Mouse (Mus musculus): ENCODE measurements at regions not wholly inside any gene's neighbourhood (a gene's known extent, or its start where the extent isn't known, plus 50 kb on each side); places are given as distances from the start of the nearest gene placed in this dataset.

GRCm38 (mm10) chr17:70908328-70908727, 55.0 kb upstream of the Tgif1 start:
- TF ChIP-seq ZNF384 (IDR thresholded peaks at IDR 0.05; ENCODE audit: low read depth, low read length) (no peak), TBP (IDR thresholded peaks at IDR 0.05; ENCODE audit: low read depth, low read length) (no peak), CTCF (IDR thresholded peaks at IDR 0.05 in 2 of 3, conservative IDR thresholded peaks at IDR 0.05 in 1 of 3; ENCODE audit: control insufficient read depth in 1 of 3, insufficient read depth in 1 of 3, low read depth in 2 of 3, low read length in 3 of 3, poor library complexity in 1 of 3, severe bottlenecking in 1 of 3) (no peak), POLR2A (IDR thresholded peaks at IDR 0.05; ENCODE audit: control insufficient read depth in 1 of 2, insufficient read depth in 1 of 2, low read depth in 1 of 2, low read length in 2 of 2, poor library complexity in 1 of 2) (no peak), NELFE (IDR thresholded peaks at IDR 0.05; ENCODE audit: low read depth, low read length) (no peak), BHLHE40 (IDR thresholded peaks at IDR 0.05; ENCODE audit: borderline replicate concordance, low read depth, low read length) (no peak), GATA1 (IDR thresholded peaks at IDR 0.05; ENCODE audit: low read depth, low read length) (no peak), JUND (IDR thresholded peaks at IDR 0.05; ENCODE audit: low read depth, low read length) (no peak), MYC (IDR thresholded peaks at IDR 0.05; ENCODE audit: low read depth, low read length) (no peak), EP300 (IDR thresholded peaks at IDR 0.05; ENCODE audit: low read depth in 1 of 2, low read length in 2 of 2) (no peak), ELF1 (IDR thresholded peaks at IDR 0.05; ENCODE audit: low read depth, low read length) (no peak), UBTF (IDR thresholded peaks at IDR 0.05; ENCODE audit: borderline replicate concordance, insufficient read depth, low read depth, low read length) (no peak), GABPA (IDR thresholded peaks at IDR 0.05; ENCODE audit: low read depth, low read length) (no peak)

Measured in MEL (cell line).